Mouse (Mus musculus): ENCODE measurements around the gene Omt2b. TPM values are rescaled to one million over a fixed set of nuclear protein-coding genes. Genes with fewer than 3 reads are reported as not detected.
"Not testable (repeated sequence)": the region's sequence is repeated elsewhere in the genome, so short reads cannot be mapped to it uniquely, and the experiment has no call there.

Gene Omt2b
- polyA plus RNA-seq, 1 experiment from 2014 or later: not detected

DNA sequence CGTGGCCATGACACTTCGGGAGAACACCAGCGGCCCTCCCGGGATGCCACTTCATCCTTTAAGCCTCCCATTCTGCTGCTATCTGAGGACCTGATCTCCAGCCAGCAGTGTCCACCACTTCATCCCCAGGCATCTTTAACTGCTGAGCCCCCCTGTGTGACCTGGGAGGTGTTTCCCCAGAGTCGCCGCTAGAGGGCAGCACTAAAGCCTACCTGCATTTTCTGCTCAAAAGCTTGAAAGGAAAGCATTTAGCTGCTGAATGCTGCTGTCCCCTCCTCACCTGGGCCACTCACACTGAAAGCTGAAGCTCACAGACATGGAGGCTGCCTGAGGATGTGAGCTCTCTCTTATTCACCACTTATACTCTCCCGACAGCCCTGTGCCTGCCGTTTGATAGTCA is 12.9 kb downstream of the Omt2b start:
- DNase-seq (ENCODE audit: low spot score): peak; percentile 64
- WGBS: 18% methylated on average over 8 of the region's 8 CpGs
- H3K4me1 ChIP-seq; H3K9me3 ChIP-seq (replicated peaks); H3K4me3 ChIP-seq; H3K27me3 ChIP-seq (ENCODE audit: low read depth, poor library complexity, severe bottlenecking); H3K36me3 ChIP-seq; H3K27ac ChIP-seq (replicated peaks): not testable (repeated sequence)

DNA sequence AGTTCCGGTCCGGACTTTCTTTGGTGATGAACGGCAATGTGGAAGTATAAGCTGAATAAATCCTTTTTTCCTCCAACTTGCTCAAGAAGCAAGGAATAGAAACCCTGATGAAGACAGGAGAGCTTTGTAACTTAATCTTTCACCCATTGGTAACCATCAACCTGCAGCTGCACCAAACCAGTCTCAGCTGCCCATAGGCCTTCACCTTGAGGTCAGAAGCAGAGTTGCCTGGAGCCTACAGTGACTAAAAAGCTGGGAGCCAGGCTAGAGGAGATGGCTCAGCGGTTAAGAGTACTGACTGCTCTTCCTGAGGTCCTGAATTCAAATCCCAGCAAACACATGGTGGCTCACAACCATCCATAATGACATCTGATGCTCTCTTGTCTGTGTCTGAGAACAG is 15.1 kb downstream of the Omt2b start:
- 93% methylated on average over 4 of the region's 4 CpGs for WGBS
- not testable (repeated sequence) for H3K4me3 ChIP-seq; H3K27ac ChIP-seq (replicated peaks); H3K36me3 ChIP-seq; H3K4me1 ChIP-seq; DNase-seq (ENCODE audit: low spot score); H3K9me3 ChIP-seq (replicated peaks); H3K27me3 ChIP-seq (ENCODE audit: low read depth, poor library complexity, severe bottlenecking)

DNA sequence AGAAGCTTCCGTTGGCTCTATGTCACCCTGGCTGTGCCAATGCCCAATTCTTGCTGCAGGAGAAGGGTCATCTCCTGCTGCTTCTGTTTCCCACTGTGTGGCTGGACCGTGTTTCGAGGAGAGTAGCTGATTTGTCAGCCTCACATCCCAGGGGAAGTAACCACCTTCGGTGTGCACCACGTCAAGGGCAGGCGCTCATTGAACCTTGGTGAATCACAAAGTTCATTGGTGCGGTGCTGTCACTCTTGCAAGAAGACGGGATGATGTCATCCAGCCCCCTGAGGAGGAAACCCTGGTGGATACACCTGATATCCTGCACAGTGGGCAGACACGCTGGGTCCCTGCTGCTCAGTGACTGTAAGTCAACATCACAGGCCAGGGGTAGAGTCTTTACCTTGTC is 15.7 kb downstream of the Omt2b start:
- H3K27me3 ChIP-seq (ENCODE audit: low read depth, poor library complexity, severe bottlenecking); H3K4me1 ChIP-seq; H3K36me3 ChIP-seq; H3K9me3 ChIP-seq (replicated peaks); DNase-seq (ENCODE audit: low spot score); H3K27ac ChIP-seq (replicated peaks); H3K4me3 ChIP-seq: not testable (repeated sequence)
- WGBS: 87% methylated on average over 9 of the region's 9 CpGs

DNA sequence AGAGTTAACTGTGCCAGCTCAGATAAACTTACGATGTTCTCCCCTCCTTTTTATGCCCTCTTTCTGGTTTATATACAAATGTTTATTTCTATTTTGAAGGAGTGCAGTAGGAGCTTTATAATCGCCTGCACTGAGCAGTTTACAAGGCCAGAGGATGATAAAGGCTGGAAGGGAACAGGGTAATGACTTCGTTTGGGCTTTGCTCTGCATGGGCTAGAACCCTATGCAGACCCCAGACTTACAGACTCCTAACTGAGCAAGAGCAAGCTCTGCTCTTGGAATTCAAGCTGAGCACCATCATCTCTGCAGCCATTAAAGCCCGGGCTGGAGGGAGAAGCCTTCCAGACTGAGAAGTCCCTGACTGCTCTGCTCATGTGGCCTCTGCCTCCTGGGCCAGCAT is 17.8 kb downstream of the Omt2b start:
- H3K36me3 ChIP-seq; H3K27me3 ChIP-seq (ENCODE audit: low read depth, poor library complexity, severe bottlenecking); H3K9me3 ChIP-seq (replicated peaks); H3K4me1 ChIP-seq; H3K4me3 ChIP-seq; DNase-seq (ENCODE audit: low spot score); H3K27ac ChIP-seq (replicated peaks): not testable (repeated sequence)
- 77% methylated on average over 4 of the region's 4 CpGs for WGBS

DNA sequence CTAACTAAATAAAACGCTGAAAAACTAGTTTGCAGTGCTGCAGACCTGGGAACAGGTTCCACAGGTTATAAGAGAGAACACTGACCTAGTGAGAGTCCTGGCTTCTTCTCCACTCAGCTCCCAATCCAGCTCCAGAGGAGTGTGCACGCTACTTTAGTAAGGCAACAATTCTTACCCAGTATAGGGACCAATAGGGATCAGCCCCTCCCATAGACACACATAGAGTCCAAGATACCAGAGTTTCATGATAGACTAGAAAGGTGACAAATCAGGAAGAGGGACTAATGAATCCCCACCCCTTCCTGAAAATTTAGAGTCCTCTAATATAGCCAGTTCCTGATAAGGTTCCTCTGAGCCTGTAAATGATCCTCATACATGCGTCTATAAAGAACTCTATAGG is 19.6 kb downstream of the Omt2b start:
- 79% methylated on average over 3 of the region's 3 CpGs for WGBS
- DNase-seq (ENCODE audit: low spot score): no peak
- no peaks in the 10 kb centered on the region for H3K36me3 ChIP-seq
- no peak overlapping the region for H3K27ac ChIP-seq (replicated peaks)
- no peaks in the 10 kb centered on the region for H3K27me3 ChIP-seq (ENCODE audit: low read depth, poor library complexity, severe bottlenecking)
- no peak overlapping the region for H3K4me3 ChIP-seq
- H3K9me3 ChIP-seq (replicated peaks): no peaks in the 10 kb centered on the region
- no peaks in the 10 kb centered on the region for H3K4me1 ChIP-seq

DNA sequence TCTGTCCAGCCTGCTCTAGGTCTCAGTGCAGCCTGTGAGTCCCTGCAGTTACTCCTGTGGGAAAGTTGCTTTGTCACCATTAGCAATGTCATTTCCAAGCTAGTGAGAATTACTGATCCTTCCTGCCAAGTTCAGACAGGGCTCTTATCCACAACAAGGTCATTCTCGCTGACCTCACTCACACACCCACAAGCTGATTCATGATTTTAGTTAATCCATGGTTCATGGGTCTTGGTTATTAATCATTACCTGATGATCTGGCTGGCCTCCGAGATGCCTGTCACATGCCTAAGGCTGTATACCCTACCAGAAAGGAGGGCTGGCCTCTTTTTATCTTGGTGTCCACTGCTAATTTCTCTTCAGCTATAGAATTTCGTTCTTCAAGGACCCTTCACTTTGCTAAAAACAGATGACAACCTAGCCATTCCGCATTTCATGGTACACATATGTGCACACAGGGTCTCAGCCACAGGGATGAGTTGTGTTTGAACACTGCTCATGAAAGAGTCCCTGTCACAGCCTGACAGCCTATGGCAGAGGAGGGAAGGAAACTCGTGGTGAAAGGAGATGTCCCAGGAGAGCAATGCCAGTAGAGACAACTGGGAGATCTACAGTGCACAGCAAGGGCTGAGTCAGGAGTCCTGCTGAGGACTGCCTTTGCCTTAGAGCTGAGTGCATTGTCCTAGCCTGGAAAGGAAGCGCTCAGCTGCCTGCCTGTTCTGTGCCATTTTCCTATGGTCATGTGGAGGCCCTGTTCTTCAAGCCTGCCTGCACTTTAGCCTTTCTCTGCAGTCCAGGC is 21.0 kb downstream of the Omt2b start:
- H3K4me1 ChIP-seq; H3K9me3 ChIP-seq (replicated peaks); H3K27me3 ChIP-seq (ENCODE audit: low read depth, poor library complexity, severe bottlenecking); H3K36me3 ChIP-seq; H3K4me3 ChIP-seq; H3K27ac ChIP-seq (replicated peaks); DNase-seq (ENCODE audit: low spot score): not testable (repeated sequence)
- 79% methylated on average over 6 of the region's 6 CpGs for WGBS

DNA sequence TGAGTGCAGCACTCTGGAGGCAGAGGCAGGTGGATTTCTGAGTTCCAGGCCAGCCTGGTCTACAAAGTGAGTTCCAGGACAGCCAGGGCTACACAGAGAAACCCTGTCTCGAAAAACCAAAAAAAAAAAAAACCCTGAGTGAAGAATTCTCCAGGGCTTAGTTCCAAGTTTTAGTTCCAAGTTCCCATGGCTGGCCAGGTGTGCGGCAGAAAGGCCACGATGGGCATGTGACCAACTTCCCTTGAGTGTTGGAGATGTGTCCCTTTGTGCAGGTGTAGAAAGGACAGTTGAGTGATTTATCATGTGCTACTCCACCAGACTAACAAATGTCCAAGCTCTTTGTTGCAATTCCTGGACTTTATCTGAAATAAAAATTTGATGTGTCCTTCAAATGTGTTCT is 21.8 kb downstream of the Omt2b start:
- not testable (repeated sequence) for H3K36me3 ChIP-seq; H3K4me3 ChIP-seq; H3K9me3 ChIP-seq (replicated peaks); H3K27me3 ChIP-seq (ENCODE audit: low read depth, poor library complexity, severe bottlenecking); DNase-seq (ENCODE audit: low spot score); H3K4me1 ChIP-seq; H3K27ac ChIP-seq (replicated peaks)
- whole genome bisulfite sequencing: 86% methylated on average over 3 of the region's 3 CpGs

DNA sequence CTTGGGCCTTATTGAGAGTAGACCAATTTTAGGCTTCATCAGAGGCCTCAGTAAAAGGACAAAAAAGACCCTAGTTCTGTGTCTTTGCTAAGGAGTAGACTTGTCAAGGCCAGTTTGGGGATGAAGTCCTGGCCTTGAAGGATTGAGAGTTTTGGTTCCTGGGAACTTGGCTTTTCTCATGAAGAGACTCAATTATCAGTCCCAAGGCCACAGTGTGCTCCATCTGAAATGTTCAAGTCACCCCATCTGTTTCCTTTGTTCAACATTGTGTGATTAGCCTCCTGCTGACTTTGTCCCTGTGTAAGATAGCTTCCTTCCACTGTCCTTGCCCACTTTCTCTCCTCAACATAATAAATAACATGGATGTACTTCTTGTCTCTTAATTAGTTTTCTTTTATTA is 22.6 kb downstream of the Omt2b start:
- not testable (repeated sequence) for H3K4me1 ChIP-seq; H3K36me3 ChIP-seq; H3K9me3 ChIP-seq (replicated peaks); H3K27ac ChIP-seq (replicated peaks); DNase-seq (ENCODE audit: low spot score); H3K27me3 ChIP-seq (ENCODE audit: low read depth, poor library complexity, severe bottlenecking); H3K4me3 ChIP-seq

DNA sequence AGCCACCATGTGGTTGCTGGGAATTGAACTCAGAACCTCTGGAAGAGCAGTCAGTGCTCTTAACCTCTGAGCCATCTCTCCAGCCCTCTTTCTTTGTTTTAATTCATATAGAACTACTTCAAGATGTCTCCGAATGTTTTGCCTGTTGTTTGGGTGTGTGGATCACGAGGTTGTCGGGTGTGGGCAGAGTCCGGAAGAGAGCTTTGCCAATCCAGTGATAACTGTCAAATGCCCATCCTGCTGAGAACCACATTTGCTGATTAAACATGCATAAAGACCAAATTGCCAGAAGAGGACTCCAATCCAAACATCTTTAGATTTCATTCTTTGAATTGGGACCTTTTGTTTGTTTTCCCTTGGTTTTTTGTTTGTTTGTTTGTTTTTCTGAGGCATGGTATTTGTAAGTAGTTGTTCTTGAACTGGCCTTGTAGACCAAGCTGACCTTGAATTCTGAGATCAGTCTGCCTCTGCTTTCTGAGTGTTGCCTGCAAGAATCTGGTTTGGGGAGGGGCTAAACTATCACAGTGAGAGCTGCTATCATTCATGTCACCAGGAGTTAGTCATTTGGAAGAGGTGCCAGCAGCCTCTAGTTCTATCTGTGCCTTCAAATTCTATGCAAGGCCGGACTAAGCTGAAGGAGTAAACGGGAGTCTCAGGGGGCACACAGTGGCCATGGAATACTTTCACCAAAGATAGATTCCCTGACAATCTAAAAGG is 24.3 kb downstream of the Omt2b start:
- Histone ChIP-seq H3K4me3 (no peak overlapping the region), H3K27ac (replicated peaks) (no peak overlapping the region), H3K4me1 (no peaks in the 10 kb centered on the region), H3K9me3 (replicated peaks) (no peaks in the 10 kb centered on the region), H3K27me3 (ENCODE audit: low read depth, poor library complexity, severe bottlenecking) (no peaks in the 10 kb centered on the region), H3K36me3 (no peaks in the 10 kb centered on the region)
- DNase-seq (ENCODE audit: low spot score): no peak
- 89% methylated on average over 6 of the region's 6 CpGs for WGBS

DNA sequence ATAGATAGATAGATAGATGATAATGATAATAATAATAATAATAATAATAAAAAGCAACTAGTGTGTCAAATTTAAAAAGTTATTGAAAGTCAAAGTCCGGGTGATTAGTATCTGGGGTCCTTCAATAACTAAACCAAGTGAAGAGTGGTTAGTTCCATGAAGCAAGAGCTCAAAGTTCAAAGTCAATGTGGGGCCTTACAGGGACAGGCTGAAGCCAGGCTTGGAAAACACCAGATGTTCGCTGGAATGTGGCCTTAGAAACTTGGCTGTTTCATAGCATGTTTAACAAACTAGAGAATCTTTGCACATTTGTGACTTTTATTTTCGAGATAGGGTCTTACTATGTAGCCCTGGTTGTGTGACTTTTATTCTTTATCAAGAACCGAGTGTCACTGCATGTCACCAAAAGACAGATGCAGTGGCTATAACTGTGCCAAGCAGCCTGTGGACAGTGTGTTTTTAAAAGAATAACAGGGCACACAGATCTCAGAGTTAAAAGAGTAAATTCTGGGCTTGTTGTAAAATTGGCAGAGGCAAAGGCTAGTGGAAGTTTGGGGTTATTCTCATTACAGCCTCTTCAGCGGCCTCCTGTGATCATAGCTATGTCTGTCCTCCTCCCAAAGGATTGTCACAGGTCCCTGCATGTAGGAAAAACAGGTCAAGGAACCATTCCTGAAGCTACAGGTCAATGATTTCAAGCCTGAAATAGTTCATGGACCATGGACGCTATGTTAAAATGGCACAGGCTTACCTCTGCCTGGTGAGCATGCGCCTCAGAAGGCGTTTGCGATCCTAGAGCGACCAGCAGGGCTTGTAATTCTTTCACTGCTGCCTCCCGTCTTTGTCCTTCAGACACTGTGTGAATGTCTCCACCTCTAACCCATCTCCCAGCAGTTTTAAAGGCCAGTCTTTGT is 27.5 kb downstream of the Omt2b start:
- H3K4me3 ChIP-seq: no peak overlapping the region
- H3K4me1 ChIP-seq: no peaks in the 10 kb centered on the region
- WGBS: 86% methylated on average over 11 of the region's 11 CpGs
- H3K9me3 ChIP-seq (replicated peaks): no peaks in the 10 kb centered on the region
- DNase-seq (ENCODE audit: low spot score): no peak
- H3K27me3 ChIP-seq (ENCODE audit: low read depth, poor library complexity, severe bottlenecking): no peaks in the 10 kb centered on the region
- H3K36me3 ChIP-seq: no peaks in the 10 kb centered on the region
- no peak overlapping the region for H3K27ac ChIP-seq (replicated peaks)

DNA sequence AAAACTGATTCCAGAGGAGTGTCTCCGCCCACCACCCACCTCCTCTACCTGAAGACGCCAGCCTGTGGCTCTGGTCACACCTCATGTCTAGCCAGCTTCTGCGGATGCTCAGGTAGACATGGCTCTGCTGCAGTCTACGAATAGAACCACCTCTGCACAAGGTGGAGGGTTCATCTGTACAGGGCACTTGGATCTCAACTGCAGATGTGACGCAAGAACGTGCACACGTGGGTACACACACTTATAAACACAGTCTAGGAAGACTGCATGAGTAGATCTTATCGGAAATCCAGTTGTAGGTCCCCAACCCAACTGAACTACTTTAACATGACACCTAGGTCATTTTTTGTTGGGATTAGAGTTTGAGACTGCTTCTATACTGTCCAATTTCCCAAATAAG is 28.2 kb downstream of the Omt2b start, which contains the start of gene Gsta2:
Gene Gsta2, minus strand, starts transcription at position 178 of the 400 bp plus-strand sequence.
- no peaks in the 10 kb centered on the region for H3K36me3 ChIP-seq
- no peak within 1 kb of the TSS for H3K4me3 ChIP-seq
- H3K27me3 ChIP-seq (ENCODE audit: low read depth, poor library complexity, severe bottlenecking): no peaks in the 10 kb centered on the region
- no peaks in the 10 kb centered on the region for H3K9me3 ChIP-seq (replicated peaks)
- H3K4me1 ChIP-seq: no peaks in the 10 kb centered on the region
- DNase-seq (ENCODE audit: low spot score): no peak
- H3K27ac ChIP-seq (replicated peaks): no peak within 1 kb of the TSS
- 92% methylated on average over 8 of the region's 8 CpGs for WGBS

DNA sequence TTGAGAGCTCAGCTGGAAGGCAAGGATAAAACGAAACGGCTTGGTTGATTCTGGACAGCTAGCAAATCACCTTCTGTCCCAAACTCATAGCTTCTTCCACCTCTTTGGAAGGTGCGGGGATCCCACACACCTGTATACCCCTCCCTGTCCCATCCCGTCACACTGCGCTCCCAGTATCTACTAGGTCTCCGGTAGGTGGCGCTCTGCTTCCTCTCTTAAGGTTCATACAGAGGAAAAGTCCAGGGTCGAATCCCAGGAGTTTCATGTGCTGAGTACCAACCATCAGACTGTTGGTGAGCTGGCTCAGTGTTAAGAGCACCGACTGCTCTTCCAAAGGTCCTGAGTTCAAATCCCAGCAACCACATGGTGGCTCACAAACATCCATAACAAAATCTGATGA is 30.7 kb downstream of the Omt2b start:
- 19% methylated on average over 9 of the region's 9 CpGs for WGBS
- H3K4me1 ChIP-seq: no peaks in the 10 kb centered on the region

More for the DNA sequence above, 30.7 kb downstream of the Omt2b start:
- DNase-seq (ENCODE audit: low spot score): peak; percentile 61
- Histone ChIP-seq H3K27ac (replicated peaks) (no peak overlapping the region), H3K4me3 (no peak overlapping the region), H3K36me3 (no peaks in the 10 kb centered on the region), H3K27me3 (ENCODE audit: low read depth, poor library complexity, severe bottlenecking) (no peaks in the 10 kb centered on the region), H3K9me3 (replicated peaks) (no peaks in the 10 kb centered on the region)
